Mouse (Mus musculus): ENCODE data around the gene Mmp28. TPM values are rescaled to one million over a fixed set of nuclear protein-coding genes. Genes with fewer than 3 reads are reported as not detected.

Mmp28 gene
- polyA plus RNA-seq, 1 experiment: 10.5 TPM

DNA sequence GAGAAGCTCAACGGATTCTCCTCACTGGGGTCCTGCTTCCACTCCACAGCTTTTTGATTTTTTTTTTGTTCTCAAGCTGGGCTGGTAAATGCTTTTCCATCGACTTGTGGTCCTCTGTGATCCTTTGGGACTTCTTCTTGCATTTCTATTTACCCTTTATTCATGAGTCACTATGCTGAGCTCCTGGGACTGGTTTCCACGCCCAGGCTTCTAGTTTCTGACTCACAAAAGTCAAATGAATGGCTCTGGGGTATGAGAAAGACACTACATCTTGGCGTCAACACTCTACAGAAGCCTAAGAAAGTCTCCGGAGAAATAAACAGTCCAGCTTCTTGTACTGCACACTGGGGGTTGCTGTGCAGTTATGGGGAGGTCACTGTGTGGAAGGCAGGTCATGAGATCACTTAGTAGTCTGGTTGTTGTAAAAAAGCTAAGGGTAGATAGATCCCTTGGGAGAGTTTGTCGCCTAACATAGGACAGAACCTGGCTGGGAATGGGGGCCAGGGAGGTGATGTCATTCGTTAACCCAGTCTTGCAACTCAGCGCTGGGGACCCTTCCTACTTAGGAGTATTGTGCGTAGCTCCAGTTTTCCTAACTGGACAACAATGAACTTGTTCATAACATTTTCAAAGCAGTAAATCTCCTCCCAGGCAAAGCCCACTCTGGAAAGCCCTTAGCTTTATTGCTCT is 4.8 kb downstream of the Mmp28 start:
- no peak for TF ChIP-seq CTCF (IDR thresholded peaks at IDR 0.05; ENCODE audit: extremely low read depth, insufficient read length, insufficient replicate concordance, low read depth, low read length)
- no peak for TF ChIP-seq POLR2A (IDR thresholded peaks at IDR 0.05; ENCODE audit: low read depth, low read length)

GRCm38 (mm10) chr11:83457257-83457656 is 5.6 kb downstream of the Mmp28 start:
- Histone ChIP-seq H3K4me1 (ENCODE audit: control insufficient read depth, insufficient read depth, insufficient read length, low read length) (peaks cover 38% of the 10 kb centered on the region), H3K4me3 (ENCODE audit: low read depth, low read length) (no peak overlapping the region), H3K36me3 (ENCODE audit: control insufficient read depth, insufficient read depth, low read length) (no peaks in the 10 kb centered on the region), H3K27me3 (ENCODE audit: control insufficient read depth, insufficient read depth, low read length) (no peaks in the 10 kb centered on the region), H3K27ac (ENCODE audit: insufficient read depth, low read depth, low read length) (no peak overlapping the region)
- no peak for TF ChIP-seq POLR2A (IDR thresholded peaks at IDR 0.05; ENCODE audit: low read depth, low read length)
- no peak for TF ChIP-seq CTCF (IDR thresholded peaks at IDR 0.05; ENCODE audit: extremely low read depth, insufficient read length, insufficient replicate concordance, low read depth, low read length)
- WGBS: 46% methylated on average over 7 of the region's 7 CpGs

More for the DNA sequence above, 4.8 kb downstream of the Mmp28 start:
- Histone ChIP-seq H3K36me3 (ENCODE audit: control insufficient read depth, insufficient read depth, low read length) (no peaks in the 10 kb centered on the region), H3K27me3 (ENCODE audit: control insufficient read depth, insufficient read depth, low read length) (no peaks in the 10 kb centered on the region), H3K4me1 (ENCODE audit: control insufficient read depth, insufficient read depth, insufficient read length, low read length) (peaks cover 35% of the 10 kb centered on the region), H3K27ac (ENCODE audit: insufficient read depth, low read depth, low read length) (0 out of 2 replicates have a peak overlapping the region, but pooled peaks have one; percentile 15), H3K4me3 (ENCODE audit: low read depth, low read length) (no peak overlapping the region)
- 59% methylated on average over 9 of the region's 9 CpGs for WGBS

GRCm38 (mm10) chr11:83455608-83456007 is 7.3 kb downstream of the Mmp28 start:
- H3K27me3 ChIP-seq (ENCODE audit: control insufficient read depth, insufficient read depth, low read length): no peaks in the 10 kb centered on the region
- TF ChIP-seq POLR2A (IDR thresholded peaks at IDR 0.05; ENCODE audit: low read depth, low read length) (no peak), CTCF (IDR thresholded peaks at IDR 0.05; ENCODE audit: extremely low read depth, insufficient read length, insufficient replicate concordance, low read depth, low read length) (no peak)
- H3K27ac ChIP-seq (ENCODE audit: insufficient read depth, low read depth, low read length): peak overlapping the region; percentile 72
- H3K4me3 ChIP-seq (ENCODE audit: low read depth, low read length): no peak overlapping the region
- no peaks in the 10 kb centered on the region for H3K36me3 ChIP-seq (ENCODE audit: control insufficient read depth, insufficient read depth, low read length)
- H3K4me1 ChIP-seq (ENCODE audit: control insufficient read depth, insufficient read depth, insufficient read length, low read length): peaks cover 40% of the 10 kb centered on the region
- 61% methylated on average over 3 of the region's 3 CpGs for WGBS

GRCm38 (mm10) chr11:83454548-83454947 is 8.3 kb downstream of the Mmp28 start:
- Histone ChIP-seq H3K4me1 (ENCODE audit: control insufficient read depth, insufficient read depth, insufficient read length, low read length) (peaks cover 40% of the 10 kb centered on the region), H3K27me3 (ENCODE audit: control insufficient read depth, insufficient read depth, low read length) (no peaks in the 10 kb centered on the region), H3K4me3 (ENCODE audit: low read depth, low read length) (no peak overlapping the region), H3K27ac (ENCODE audit: insufficient read depth, low read depth, low read length) (peak overlapping the region; percentile 80), H3K36me3 (ENCODE audit: control insufficient read depth, insufficient read depth, low read length) (peaks cover 2% of the 10 kb centered on the region; the same call in 1 of the 2 replicates)
- no peak for TF ChIP-seq POLR2A (IDR thresholded peaks at IDR 0.05; ENCODE audit: low read depth, low read length)
- no peak for TF ChIP-seq CTCF (IDR thresholded peaks at IDR 0.05; ENCODE audit: extremely low read depth, insufficient read length, insufficient replicate concordance, low read depth, low read length)
- WGBS: 3% methylated on average over 4 of the region's 4 CpGs

- Histone ChIP-seq H3K27ac (ENCODE audit: insufficient read depth, low read depth, low read length) (no peak overlapping the region), H3K27me3 (ENCODE audit: control insufficient read depth, insufficient read depth, low read length) (no peaks in the 10 kb centered on the region), H3K36me3 (ENCODE audit: control insufficient read depth, insufficient read depth, low read length) (peaks cover 2% of the 10 kb centered on the region; the same call in 1 of the 2 replicates), H3K4me3 (ENCODE audit: low read depth, low read length) (no peak overlapping the region), H3K4me1 (ENCODE audit: control insufficient read depth, insufficient read depth, insufficient read length, low read length) (peaks cover 31% of the 10 kb centered on the region)
- no peak for TF ChIP-seq CTCF (IDR thresholded peaks at IDR 0.05; ENCODE audit: extremely low read depth, insufficient read length, insufficient replicate concordance, low read depth, low read length)
- TF ChIP-seq POLR2A (IDR thresholded peaks at IDR 0.05; ENCODE audit: low read depth, low read length): no peak
- WGBS: 96% methylated on average over 10 of the region's 10 CpGs
These were observed 11.6 kb downstream of the Mmp28 start for GRCm38 (mm10) chr11:83451281-83451680.

DNA sequence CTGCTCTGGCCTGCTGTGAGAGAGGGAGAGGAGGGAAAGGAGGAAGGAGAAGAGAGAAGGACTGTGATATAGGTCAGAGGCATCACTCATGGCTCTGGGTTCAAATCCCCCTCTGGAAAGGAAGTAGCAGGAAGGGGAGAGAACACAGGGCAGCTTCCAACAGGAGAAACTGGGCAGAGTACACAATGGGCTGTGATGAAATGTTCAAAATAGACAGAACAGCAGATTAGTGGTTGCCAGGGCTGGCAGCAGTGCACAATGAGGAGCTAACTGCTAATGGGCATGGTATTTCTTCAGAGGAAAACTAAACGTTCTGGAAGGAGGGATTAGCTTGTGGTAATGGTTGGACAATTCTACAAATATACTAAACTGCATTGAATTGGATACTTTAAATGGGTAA is 12.3 kb downstream of the Mmp28 start:
- Histone ChIP-seq H3K4me1 (ENCODE audit: control insufficient read depth, insufficient read depth, insufficient read length, low read length) (peaks cover 25% of the 10 kb centered on the region), H3K4me3 (ENCODE audit: low read depth, low read length) (no peak overlapping the region), H3K36me3 (ENCODE audit: control insufficient read depth, insufficient read depth, low read length) (peaks cover 2% of the 10 kb centered on the region; the same call in 1 of the 2 replicates), H3K27me3 (ENCODE audit: control insufficient read depth, insufficient read depth, low read length) (no peaks in the 10 kb centered on the region), H3K27ac (ENCODE audit: insufficient read depth, low read depth, low read length) (no peak overlapping the region)
- TF ChIP-seq CTCF (IDR thresholded peaks at IDR 0.05; ENCODE audit: extremely low read depth, insufficient read length, insufficient replicate concordance, low read depth, low read length) (no peak), POLR2A (IDR thresholded peaks at IDR 0.05; ENCODE audit: low read depth, low read length) (no peak)
- 54% methylated on average over 1 of the region's 1 CpGs for WGBS

DNA sequence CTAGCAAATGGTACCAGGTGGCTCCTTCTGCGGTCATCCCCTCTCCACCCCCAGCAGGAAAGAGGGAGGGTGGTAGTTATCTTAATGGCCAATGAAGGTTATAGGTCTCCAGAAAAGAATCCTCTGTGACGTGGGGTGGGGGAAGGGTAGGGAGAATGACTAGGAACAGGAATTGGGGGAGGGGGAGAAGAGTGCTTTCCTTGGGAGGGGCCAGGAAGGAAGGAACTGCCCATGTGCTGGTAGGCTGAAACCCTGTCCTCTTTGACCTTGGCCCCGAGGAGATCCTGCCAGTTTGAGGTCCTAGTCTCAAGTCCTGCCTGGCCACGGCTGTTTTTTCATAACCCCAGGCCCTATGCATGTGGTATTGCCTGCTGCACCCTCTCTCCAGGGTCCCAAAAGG is 13.6 kb downstream of the Mmp28 start:
- Histone ChIP-seq H3K27ac (ENCODE audit: insufficient read depth, low read depth, low read length) (no peak overlapping the region), H3K4me1 (ENCODE audit: control insufficient read depth, insufficient read depth, insufficient read length, low read length) (peaks cover 22% of the 10 kb centered on the region), H3K4me3 (ENCODE audit: low read depth, low read length) (no peak overlapping the region), H3K27me3 (ENCODE audit: control insufficient read depth, insufficient read depth, low read length) (peaks cover 3% of the 10 kb centered on the region; the same call in 1 of the 2 replicates), H3K36me3 (ENCODE audit: control insufficient read depth, insufficient read depth, low read length) (peaks cover 2% of the 10 kb centered on the region; the same call in 1 of the 2 replicates)
- TF ChIP-seq CTCF (IDR thresholded peaks at IDR 0.05; ENCODE audit: extremely low read depth, insufficient read length, insufficient replicate concordance, low read depth, low read length) (no peak), POLR2A (IDR thresholded peaks at IDR 0.05; ENCODE audit: low read depth, low read length) (no peak)
- 72% methylated on average over 4 of the region's 4 CpGs for WGBS
